ENCODE assay signal across 27 mouse cellular contexts in the genomic region with DNA sequence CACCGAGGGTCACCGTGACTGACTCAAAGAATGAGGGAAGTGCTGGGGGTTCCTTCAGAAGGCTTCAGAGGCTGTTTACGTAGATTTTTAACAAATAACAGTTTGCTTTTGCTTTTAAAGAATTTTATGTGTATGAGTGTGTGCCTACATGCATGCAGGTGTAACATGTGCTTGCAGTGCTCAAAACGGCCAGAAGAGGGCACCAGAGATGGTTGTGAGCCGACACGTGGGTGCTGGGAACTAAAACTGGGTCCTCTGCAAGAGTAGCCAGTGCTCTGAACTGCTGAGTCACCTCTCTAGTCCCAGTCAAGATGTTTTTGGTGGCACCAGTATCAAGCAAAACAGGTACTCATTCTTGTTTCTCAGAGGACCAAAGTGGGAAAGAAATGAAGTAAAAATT. TPM values are rescaled to one million over a fixed set of nuclear protein-coding genes. Genes with fewer than 3 reads are reported as not detected.
DNase-seq lines count a peak whose midpoint lies in the region; ATAC-seq and TF ChIP-seq lines count a peak whose summit lies in the region.
"Had no signal": no experiment of that assay in that cellular context is flagged by ENCODE, and none has a peak within 500 bp of the region (broad histone marks: within the 10 kb centered on the region; RNA-seq: fewer than 3 reads in every experiment).

No protein-coding gene starts in this region.

- no peak for DNase-seq in hindbrain, postnatal 0 days (ENCODE audit: low spot score)
- no peak for DNase-seq in liver, postnatal 0 days
- DNase-seq in liver, result no peak
- DNase-seq in ES-CJ7 (ENCODE audit: low read depth, low spot score), result peak; percentile 69
- no peak for DNase-seq in ovary, adult 18-20 months (ENCODE audit: low spot score)
- no peak for DNase-seq in midbrain, embryonic 10.5 days (ENCODE audit: low spot score)
- DNase-seq: cerebellum, adult 11-12 months; cerebellum, postnatal 36 days; heart, adult 11 months; lung, adult 2 months; spleen, adult 18-20 months; thymus, postnatal 14 days had no signal

- 86% methylated on average over 6 of the region's 6 CpGs for WGBS in hindbrain, postnatal 0 days
- 83% methylated on average over 6 of the region's 6 CpGs for WGBS in hindbrain, embryonic 16.5 days
- WGBS in liver, postnatal 0 days (ENCODE audit: insufficient replicate concordance), result 77% methylated on average over 6 of the region's 6 CpGs
- 79% methylated on average over 6 of the region's 6 CpGs for WGBS in bone marrow, adult 2 months
- 84% methylated on average over 6 of the region's 6 CpGs for WGBS in midbrain, embryonic 10.5 days

- no peak for ATAC-seq in hindbrain, postnatal 0 days
- no peak for ATAC-seq in hindbrain, embryonic 16.5 days
- no peak for ATAC-seq in liver, postnatal 0 days
- ATAC-seq: forebrain, embryonic 14.5 days; inflammation-experienced regulatory T-cells, adult 6 months; midbrain, embryonic 13.5 days had no signal

- TF ChIP-seq EP300 in liver, postnatal 0 days (IDR thresholded peaks at IDR 0.05; ENCODE audit: low read depth), result no peak

- no peaks in the 10 kb centered on the region for H3K4me1 ChIP-seq in hindbrain, postnatal 0 days (ENCODE audit: insufficient read depth, low read length)
- no peaks in the 10 kb centered on the region for H3K4me1 ChIP-seq in hindbrain, embryonic 16.5 days (ENCODE audit: control insufficient read depth, insufficient read depth, low read depth, low read length)
- peaks cover 3% of the 10 kb centered on the region; the same call in 1 of the 2 replicates for H3K4me1 ChIP-seq in liver, postnatal 0 days (ENCODE audit: insufficient read depth)
- no peaks in the 10 kb centered on the region for H3K4me1 ChIP-seq in bone marrow, adult 2 months (ENCODE audit: control insufficient read depth, insufficient read depth, low read length)
- peaks cover 14% of the 10 kb centered on the region for H3K4me1 ChIP-seq in midbrain, embryonic 10.5 days
- H3K4me1 ChIP-seq: heart, embryonic 15.5 days; limb, embryonic 12.5 days had no signal

- H3K4me3 ChIP-seq in hindbrain, postnatal 0 days (ENCODE audit: low read length), result no peak overlapping the region
- no peak overlapping the region for H3K4me3 ChIP-seq in hindbrain, embryonic 16.5 days (ENCODE audit: low read length)
- no peak overlapping the region for H3K4me3 ChIP-seq in liver, postnatal 0 days (ENCODE audit: low read depth, low read length)
- no peak overlapping the region for H3K4me3 ChIP-seq in bone marrow, adult 2 months (replicated peaks; ENCODE audit: control insufficient read depth, low read depth, low read length)
- H3K4me3 ChIP-seq in midbrain, embryonic 10.5 days, result no peak overlapping the region
- H3K4me3 ChIP-seq: heart, embryonic 15.5 days; hindbrain, embryonic 10.5 days; limb, embryonic 12.5 days; midbrain, embryonic 13.5 days; stomach, embryonic 15.5 days had no signal

- TF ChIP-seq POLR2A in bone marrow, adult 2 months (IDR thresholded peaks at IDR 0.05; ENCODE audit: borderline replicate concordance, control insufficient read depth, low read depth, low read length), result no peak

- H3K27me3 ChIP-seq in hindbrain, postnatal 0 days (ENCODE audit: insufficient read depth, low read length), result no peaks in the 10 kb centered on the region
- H3K27me3 ChIP-seq in hindbrain, embryonic 16.5 days (replicated peaks; ENCODE audit: control insufficient read depth, insufficient read depth, low read length), result no peaks in the 10 kb centered on the region
- no peaks in the 10 kb centered on the region for H3K27me3 ChIP-seq in liver, postnatal 0 days (ENCODE audit: insufficient read depth, low read length)
- H3K27me3 ChIP-seq in midbrain, embryonic 10.5 days (ENCODE audit: low read depth, poor library complexity, severe bottlenecking), result no peaks in the 10 kb centered on the region
- H3K27me3 ChIP-seq: heart, embryonic 15.5 days; limb, embryonic 12.5 days; midbrain, embryonic 13.5 days; stomach, embryonic 15.5 days had no signal

- no peaks in the 10 kb centered on the region for H3K36me3 ChIP-seq in hindbrain, postnatal 0 days (ENCODE audit: insufficient read depth, low read length)
- no peaks in the 10 kb centered on the region for H3K36me3 ChIP-seq in hindbrain, embryonic 16.5 days (ENCODE audit: control insufficient read depth, insufficient read depth, low read length)
- H3K36me3 ChIP-seq in liver, postnatal 0 days (replicated peaks; ENCODE audit: insufficient read depth, low read length), result no peaks in the 10 kb centered on the region
- no peaks in the 10 kb centered on the region for H3K36me3 ChIP-seq in midbrain, embryonic 10.5 days
- H3K36me3 ChIP-seq: heart, embryonic 15.5 days; hindbrain, embryonic 10.5 days; limb, embryonic 12.5 days; midbrain, embryonic 13.5 days; stomach, embryonic 15.5 days had no signal

- H3K4me2 ChIP-seq in hindbrain, postnatal 0 days (ENCODE audit: low read depth, low read length), result no peak overlapping the region
- H3K4me2 ChIP-seq in hindbrain, embryonic 16.5 days (ENCODE audit: low read length), result no peak overlapping the region
- no peak overlapping the region for H3K4me2 ChIP-seq in liver, postnatal 0 days (ENCODE audit: low read depth, low read length)
- H3K4me2 ChIP-seq: heart, embryonic 15.5 days; limb, embryonic 12.5 days; midbrain, embryonic 13.5 days; stomach, embryonic 15.5 days had no signal

- H3K9ac ChIP-seq in hindbrain, postnatal 0 days (replicated peaks; ENCODE audit: low read length), result no peak overlapping the region
- H3K9ac ChIP-seq in hindbrain, embryonic 16.5 days (ENCODE audit: low read depth, low read length), result no peak overlapping the region
- H3K9ac ChIP-seq in liver, postnatal 0 days (replicated peaks), result no peak overlapping the region
- H3K9ac ChIP-seq: heart, embryonic 15.5 days; limb, embryonic 12.5 days; midbrain, embryonic 13.5 days; stomach, embryonic 15.5 days had no signal

- H3K27ac ChIP-seq in hindbrain, postnatal 0 days, result no peak overlapping the region
- no peak overlapping the region for H3K27ac ChIP-seq in hindbrain, embryonic 16.5 days (ENCODE audit: low read depth, low read length)
- H3K27ac ChIP-seq in liver, postnatal 0 days (ENCODE audit: low read depth), result no peak overlapping the region
- H3K27ac ChIP-seq in bone marrow, adult 2 months (ENCODE audit: control insufficient read depth, insufficient read depth, low read depth, low read length, poor library complexity), result no peak overlapping the region
- H3K27ac ChIP-seq in midbrain, embryonic 10.5 days (replicated peaks), result no peak overlapping the region
- H3K27ac ChIP-seq: heart, embryonic 15.5 days; hindbrain, embryonic 10.5 days; limb, embryonic 12.5 days; macrophage; midbrain, embryonic 13.5 days; stomach, embryonic 15.5 days had no signal

- H3K9me3 ChIP-seq in hindbrain, postnatal 0 days (ENCODE audit: low read length), result no peaks in the 10 kb centered on the region
- peaks cover 2% of the 10 kb centered on the region; the same call in 1 of the 2 replicates for H3K9me3 ChIP-seq in hindbrain, embryonic 16.5 days (ENCODE audit: control insufficient read depth, low read length)
- H3K9me3 ChIP-seq in liver, postnatal 0 days (ENCODE audit: low read length), result peaks cover 2% of the 10 kb centered on the region; the same call in 1 of the 2 replicates
- H3K9me3 ChIP-seq in midbrain, embryonic 10.5 days (replicated peaks), result peaks cover 5% of the 10 kb centered on the region
- H3K9me3 ChIP-seq: heart, embryonic 15.5 days; stomach, embryonic 15.5 days had no signal

- TF ChIP-seq CTCF in hindbrain, postnatal 0 days (IDR thresholded peaks at IDR 0.05; ENCODE audit: low read depth), result peak; percentile 19; the same call in 1 of the 2 replicates
- TF ChIP-seq CTCF in liver, postnatal 0 days (IDR thresholded peaks at IDR 0.05; ENCODE audit: low read depth), result peak; percentile 46
- TF ChIP-seq CTCF in bone marrow, adult 2 months (IDR thresholded peaks at IDR 0.05; ENCODE audit: control insufficient read depth, insufficient read depth, low read length), result peak; percentile 26; the same call in 1 of the 2 replicates

RNA-seq across cellular contexts. Expression of a gene that starts 18.2 kb away (rescaled TPM):
- 4.9 and 6.7 TPM in 2 replicates for total RNA-seq in hindbrain, postnatal 0 days (2014; rRNA removed)
- polyA plus RNA-seq in hindbrain, postnatal 0 days (2015; fragmentation: Nextera tagmentation; extraction: Ambion mirVana), result 0.96 and 1.1 TPM in 2 replicates
- polyA plus RNA-seq in hindbrain, embryonic 16.5 days (2015; fragmentation: Nextera tagmentation; extraction: Ambion mirVana), result 0.57 and 0.90 TPM in 2 replicates
- polyA plus RNA-seq in liver, postnatal 0 days (2015; fragmentation: Nextera tagmentation; extraction: Ambion mirVana), result 0.86 and 1.4 TPM in 2 replicates
- not detected in 2 replicates for polyA plus RNA-seq in bone marrow, adult 2 months (2011; ENCODE audit: insufficient read depth, insufficient read length, low replicate concordance, missing spikeins)
- 0.11 and 0.14 TPM in 2 replicates for polyA plus RNA-seq in midbrain, embryonic 10.5 days (2016; fragmentation: Nextera tagmentation; extraction: Ambion mirVana)
- polyA plus RNA-seq: inflammation-experienced regulatory T-cells, adult 6 months; macrophage had no signal

RNA-seq across cellular contexts. Expression of a gene that starts 34.0 kb away (rescaled TPM):
- 29.7 and 33.9 TPM in 2 replicates for total RNA-seq in hindbrain, postnatal 0 days (2014; rRNA removed)
- 46.2 and 49.7 TPM in 2 replicates for polyA plus RNA-seq in hindbrain, postnatal 0 days (2015; fragmentation: Nextera tagmentation; extraction: Ambion mirVana)
- 38.8 and 42.0 TPM in 2 replicates for polyA plus RNA-seq in hindbrain, embryonic 16.5 days (2015; fragmentation: Nextera tagmentation; extraction: Ambion mirVana)
- 12.8 and 16.6 TPM in 2 replicates for polyA plus RNA-seq in liver, postnatal 0 days (2015; fragmentation: Nextera tagmentation; extraction: Ambion mirVana)
- 14.7 and 30.1 TPM in 2 replicates for polyA plus RNA-seq in bone marrow, adult 2 months (2011; ENCODE audit: insufficient read depth, insufficient read length, low replicate concordance, missing spikeins)
- polyA plus RNA-seq in midbrain, embryonic 10.5 days (2016; fragmentation: Nextera tagmentation; extraction: Ambion mirVana), result 38.7 and 41.0 TPM in 2 replicates

RNA-seq across cellular contexts. Expression of a gene that starts 38.3 kb away (rescaled TPM):
- total RNA-seq in hindbrain, postnatal 0 days (2014; rRNA removed), result 12.3 and 16.3 TPM in 2 replicates
- 65.1 and 72.0 TPM in 2 replicates for polyA plus RNA-seq in hindbrain, postnatal 0 days (2015; fragmentation: Nextera tagmentation; extraction: Ambion mirVana)
- 46.2 and 47.9 TPM in 2 replicates for polyA plus RNA-seq in hindbrain, embryonic 16.5 days (2015; fragmentation: Nextera tagmentation; extraction: Ambion mirVana)
- 41.4 and 43.4 TPM in 2 replicates for polyA plus RNA-seq in liver, postnatal 0 days (2015; fragmentation: Nextera tagmentation; extraction: Ambion mirVana)
- polyA plus RNA-seq in bone marrow, adult 2 months (2011; ENCODE audit: insufficient read depth, insufficient read length, low replicate concordance, missing spikeins), result 8.0 and 16.3 TPM in 2 replicates
- 42.4 and 44.6 TPM in 2 replicates for polyA plus RNA-seq in midbrain, embryonic 10.5 days (2016; fragmentation: Nextera tagmentation; extraction: Ambion mirVana)

RNA-seq across cellular contexts. Expression of a gene that starts 38.4 kb away (rescaled TPM):
- total RNA-seq in hindbrain, postnatal 0 days (2014; rRNA removed), result 36.8 and 37.3 TPM in 2 replicates
- polyA plus RNA-seq in hindbrain, postnatal 0 days (2015; fragmentation: Nextera tagmentation; extraction: Ambion mirVana), result 66.9 and 68.9 TPM in 2 replicates
- 69.9 and 71.6 TPM in 2 replicates for polyA plus RNA-seq in hindbrain, embryonic 16.5 days (2015; fragmentation: Nextera tagmentation; extraction: Ambion mirVana)
- polyA plus RNA-seq in liver, postnatal 0 days (2015; fragmentation: Nextera tagmentation; extraction: Ambion mirVana), result 38.7 and 42.7 TPM in 2 replicates
- 51.2 and 112 TPM in 2 replicates for polyA plus RNA-seq in bone marrow, adult 2 months (2011; ENCODE audit: insufficient read depth, insufficient read length, low replicate concordance, missing spikeins)
- 163 and 180 TPM in 2 replicates for polyA plus RNA-seq in midbrain, embryonic 10.5 days (2016; fragmentation: Nextera tagmentation; extraction: Ambion mirVana)

RNA-seq across cellular contexts. Expression of a gene that starts 59.5 kb away (rescaled TPM):
- total RNA-seq in hindbrain, postnatal 0 days (2014; rRNA removed), result not detected in 2 replicates
- polyA plus RNA-seq in hindbrain, postnatal 0 days (2015; fragmentation: Nextera tagmentation; extraction: Ambion mirVana), result 0.49 TPM in 1 of 2 replicates, not detected in the other
- polyA plus RNA-seq in hindbrain, embryonic 16.5 days (2015; fragmentation: Nextera tagmentation; extraction: Ambion mirVana), result 0.43 TPM in 1 of 2 replicates, not detected in the other
- not detected in 2 replicates for polyA plus RNA-seq in liver, postnatal 0 days (2015; fragmentation: Nextera tagmentation; extraction: Ambion mirVana)
- not detected in 2 replicates for polyA plus RNA-seq in bone marrow, adult 2 months (2011; ENCODE audit: insufficient read depth, insufficient read length, low replicate concordance, missing spikeins)
- polyA plus RNA-seq in midbrain, embryonic 10.5 days (2016; fragmentation: Nextera tagmentation; extraction: Ambion mirVana), result 0.36 and 0.56 TPM in 2 replicates
- total RNA-seq: adrenal gland, adult 18-20 months; layer of hippocampus, adult 8-10 months; left cerebral cortex, adult 8-10 months had no signal
- polyA plus RNA-seq: brain, embryonic 14.5 days; forebrain, embryonic 14.5 days; kidney, embryonic 16.5 days; limb, embryonic 12.5 days; lung, adult 2 months; macrophage; stomach, embryonic 15.5 days had no signal
